ENCODE assay signal across 13 mouse cellular contexts in the genomic region with DNA sequence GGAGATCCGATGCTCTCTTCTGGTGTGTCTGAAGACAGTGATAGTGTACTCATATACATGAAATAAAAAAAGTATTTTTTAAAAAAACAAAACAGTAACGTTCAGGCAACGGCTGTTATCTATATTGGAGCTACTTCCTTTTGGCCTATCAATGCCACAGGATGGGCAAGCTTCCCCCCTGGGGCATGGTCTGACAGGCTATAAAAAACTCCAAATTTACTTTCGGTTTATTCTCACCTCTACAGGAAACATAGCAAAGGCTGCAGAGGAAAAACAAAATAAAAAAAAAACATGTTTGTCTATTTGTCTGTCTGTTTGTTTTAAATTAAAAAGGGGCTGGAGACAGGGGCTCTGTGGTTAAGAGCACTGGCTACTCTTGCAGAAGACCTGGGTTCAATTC. TPM values are rescaled to one million over a fixed set of nuclear protein-coding genes. Genes with fewer than 3 reads are reported as not detected.
DNase-seq lines count a peak whose midpoint lies in the region; ATAC-seq and TF ChIP-seq lines count a peak whose summit lies in the region.
"Had no signal": no experiment of that assay in that cellular context is flagged by ENCODE, and none has a peak within 500 bp of the region (broad histone marks: within the 10 kb centered on the region; RNA-seq: fewer than 3 reads in every experiment).

No protein-coding gene starts in this region.

- intact Hi-C loops in left cerebral cortex, postnatal 10 days (cut with DNase I) = no loop called here

- H3K4me3 ChIP-seq in kidney, adult 2 months (ENCODE audit: insufficient read depth, low read depth, low read length) = no peak overlapping the region; the same call in 1 of the 2 replicates
- H3K4me3 ChIP-seq in liver, embryonic 13.5 days (replicated peaks) = peak overlapping the region; percentile 23; the same call in 1 of the 2 replicates
- no peak overlapping the region for H3K4me3 ChIP-seq in layer of hippocampus, adult 2 months
- H3K4me3 ChIP-seq: embryonic facial prominence, embryonic 15.5 days; heart, embryonic 10.5 days; hindbrain, embryonic 13.5 days had no signal

- 58% methylated on average over 4 of the region's 4 CpGs for WGBS in kidney, adult 2 months
- WGBS in liver, embryonic 13.5 days (ENCODE audit: insufficient replicate concordance) = 12% methylated on average over 4 of the region's 4 CpGs

- ATAC-seq in liver, embryonic 13.5 days (ENCODE audit: low read depth) = no peak

- peak overlapping the region; percentile 51 for H3K9ac ChIP-seq in liver, embryonic 13.5 days
- H3K9ac ChIP-seq: embryonic facial prominence, embryonic 15.5 days; hindbrain, embryonic 13.5 days had no signal

- TF ChIP-seq POLR2A in kidney, adult 2 months (IDR thresholded peaks at IDR 0.05; ENCODE audit: low read depth, low read length) = no peak

- H3K27me3 ChIP-seq in kidney, adult 2 months (replicated peaks; ENCODE audit: control insufficient read depth, insufficient read depth, low read length) = no peaks in the 10 kb centered on the region
- no peaks in the 10 kb centered on the region for H3K27me3 ChIP-seq in liver, embryonic 13.5 days

- H3K4me2 ChIP-seq in liver, embryonic 13.5 days = peak overlapping the region; percentile 61
- H3K4me2 ChIP-seq: embryonic facial prominence, embryonic 15.5 days; hindbrain, embryonic 13.5 days had no signal

- H3K9me3 ChIP-seq in liver, embryonic 13.5 days (replicated peaks) = no peaks in the 10 kb centered on the region
- H3K9me3 ChIP-seq: embryonic facial prominence, embryonic 15.5 days; heart, embryonic 10.5 days; hindbrain, embryonic 13.5 days had no signal

- no peaks in the 10 kb centered on the region for H3K36me3 ChIP-seq in kidney, adult 2 months (ENCODE audit: control insufficient read depth, insufficient read depth, low read length)
- H3K36me3 ChIP-seq in liver, embryonic 13.5 days = no peaks in the 10 kb centered on the region
- H3K36me3 ChIP-seq: embryonic facial prominence, embryonic 15.5 days; heart, embryonic 10.5 days; hindbrain, embryonic 13.5 days had no signal

- no peak for TF ChIP-seq CTCF in kidney, adult 2 months (conservative IDR thresholded peaks at IDR 0.05; ENCODE audit: insufficient read depth, insufficient read length, low read depth, low read length)
- TF ChIP-seq CTCF in layer of hippocampus, adult 2 months (conservative IDR thresholded peaks at IDR 0.05) = no peak

- DNase-seq in kidney, adult 2 months = peak; percentile 64
- no peak for DNase-seq in kidney, adult 8-10 months
- peak; percentile 23 for DNase-seq in thymus, postnatal 14 days
- DNase-seq in thymus, postnatal 10 days (ENCODE audit: low spot score in 2 of 2) = no peak
- DNase-seq in liver, embryonic 13.5 days = no peak
- no peak for DNase-seq in layer of hippocampus, adult 2 months (ENCODE audit: low spot score in 2 of 2)
- no peak for DNase-seq in left cerebral cortex, postnatal 10 days (ENCODE audit: extremely low spot score in 1 of 2, low spot score in 2 of 2)
- DNase-seq in right cerebral cortex, postnatal 4 days = no peak
- DNase-seq: cerebellum, postnatal 25 days; left cerebral cortex, postnatal 4 days had no signal

- no peaks in the 10 kb centered on the region for H3K4me1 ChIP-seq in kidney, adult 2 months (ENCODE audit: control insufficient read depth, insufficient read depth, low read length)
- H3K4me1 ChIP-seq in liver, embryonic 13.5 days (replicated peaks) = peaks cover 76% of the 10 kb centered on the region

- H3K27ac ChIP-seq in kidney, adult 2 months (ENCODE audit: insufficient read depth, low read depth, low read length) = peak overlapping the region; percentile 65; the same call in 1 of the 2 replicates
- peak overlapping the region; percentile 82 for H3K27ac ChIP-seq in liver, embryonic 13.5 days
- no peak overlapping the region for H3K27ac ChIP-seq in layer of hippocampus, adult 2 months
- H3K27ac ChIP-seq: embryonic facial prominence, embryonic 15.5 days; heart, embryonic 10.5 days; hindbrain, embryonic 13.5 days had no signal

RNA-seq across cellular contexts. Expression of a gene that starts 16.7 kb away (rescaled TPM):
- polyA plus RNA-seq in kidney, adult 2 months (2012; rRNA removed) = 16.7 and 24.5 TPM in 2 replicates
- polyA plus RNA-seq in liver, embryonic 13.5 days (2015; fragmentation: Nextera tagmentation; extraction: Ambion mirVana) = 49.1 and 67.3 TPM in 2 replicates
- total RNA-seq in layer of hippocampus, adult 2 months (2021) = 10 to 100 TPM; 45.3 to 48.0 TPM
- total RNA-seq in left cerebral cortex, postnatal 10 days (2021) = 10 to 100 TPM; 46.3 to 47.9 TPM

RNA-seq across cellular contexts. Expression of a gene that starts 23.9 kb away (rescaled TPM):
- polyA plus RNA-seq in kidney, adult 2 months (2012; rRNA removed) = 20.8 and 34.2 TPM in 2 replicates
- 67.1 and 71.8 TPM in 2 replicates for polyA plus RNA-seq in liver, embryonic 13.5 days (2015; fragmentation: Nextera tagmentation; extraction: Ambion mirVana)
- 1 to 10 TPM; 4.7 to 6.9 TPM for total RNA-seq in layer of hippocampus, adult 2 months (2021)
- 1 to 10 TPM; 6.5 to 9.5 TPM for total RNA-seq in left cerebral cortex, postnatal 10 days (2021)

RNA-seq across cellular contexts. Expression of a gene that starts 53.8 kb away (rescaled TPM):
- 22.9 and 25.4 TPM in 2 replicates for polyA plus RNA-seq in kidney, adult 2 months (2012; rRNA removed)
- 20.0 and 22.6 TPM in 2 replicates for polyA plus RNA-seq in liver, embryonic 13.5 days (2015; fragmentation: Nextera tagmentation; extraction: Ambion mirVana)
- total RNA-seq in layer of hippocampus, adult 2 months (2021) = 10 to 100 TPM; 24.0 to 26.9 TPM
- total RNA-seq in left cerebral cortex, postnatal 10 days (2021) = 10 to 100 TPM; 20.8 to 25.6 TPM

RNA-seq across cellular contexts. Expression of a gene that starts 54.1 kb away (rescaled TPM):
- polyA plus RNA-seq in kidney, adult 2 months (2012; rRNA removed) = 0.14 and 0.16 TPM in 2 replicates
- polyA plus RNA-seq in liver, embryonic 13.5 days (2015; fragmentation: Nextera tagmentation; extraction: Ambion mirVana) = 0.21 and 0.23 TPM in 2 replicates
- 1 to 10 TPM; 1.1 to 1.4 TPM for total RNA-seq in layer of hippocampus, adult 2 months (2021)
- 1 to 10 TPM; 2.7 to 3.0 TPM for total RNA-seq in left cerebral cortex, postnatal 10 days (2021)

Comparison
In these comparisons a context has a peak if more than half of its experiments do, and no peak if none do; other contexts are left out.
1. DNase-seq: peak in kidney, adult 2 months (single experiment) and thymus, postnatal 14 days (single experiment); none in kidney, adult 8-10 months (0 of 2), thymus, postnatal 10 days (0 of 2), liver, embryonic 13.5 days (single experiment), layer of hippocampus, adult 2 months (0 of 2), left cerebral cortex, postnatal 10 days (0 of 2) and right cerebral cortex, postnatal 4 days (single experiment).